Mouse (Mus musculus): ENCODE data around the gene Cyp4a31.

GRCm38 (mm10) chr4:115557861-115558561 lies 5.4 kb upstream of the Cyp4a31 start:
- TF ChIP-seq CTCF (IDR thresholded peaks at IDR 0.05), result no peak
- no peak for TF ChIP-seq EP300 (IDR thresholded peaks at IDR 0.05)

Measured in lung, postnatal 0 days (tissue).